Mouse (Mus musculus) midbrain, embryonic 15.5 days (tissue): ENCODE results near the gene Adamts2. TPM values are rescaled to one million over a fixed set of nuclear protein-coding genes. Genes with fewer than 3 reads are reported as not detected.

Experiments used
- ATAC-seq: fragments of 200-750 bp; cut with Nextera tagmentation; replicated peaks from 2 replicates; pipeline ENCODE4 v1.8.0; 2017; ENCODE audit warnings: moderate TSS enrichment
- H3K27ac ChIP-seq: fragments of 300-500 bp; sonication (generic); 2 replicates; pipeline ENCODE4 v1.5.1; 2015; ENCODE audit warnings: mild to moderate bottlenecking, inconsistent platforms
- H3K27me3 ChIP-seq: fragments of 300-500 bp; sonication (generic); replicated peaks from 2 replicates; pipeline ENCODE4 v1.6.1; 2015; ENCODE audit warnings: inconsistent platforms
- H3K36me3 ChIP-seq: fragments of 300-500 bp; sonication (generic); replicated peaks from 2 replicates; pipeline ENCODE4 v1.6.1; 2015; ENCODE audit warnings: inconsistent platforms
- H3K4me1 ChIP-seq: fragments of 300-500 bp; sonication (generic); 2 replicates; pipeline ENCODE4 v1.6.1; 2015; ENCODE audit warnings: inconsistent platforms
- H3K4me2 ChIP-seq: fragments of 300-500 bp; sonication (generic); 2 replicates; pipeline ENCODE4 v1.6.1; 2015; ENCODE audit warnings: inconsistent platforms, mild to moderate bottlenecking, moderate library complexity
- H3K4me3 ChIP-seq: fragments of 300-500 bp; sonication (generic); 2 replicates; pipeline ENCODE4 v1.5.1; 2015; ENCODE audit warnings: mild to moderate bottlenecking, inconsistent platforms
- H3K9ac ChIP-seq: fragments of 300-500 bp; sonication (generic); 2 replicates; pipeline ENCODE4 v1.6.1; 2015; ENCODE audit warnings: mild to moderate bottlenecking, inconsistent platforms
- H3K9me3 ChIP-seq: fragments of 300-500 bp; sonication (generic); 2 replicates; pipeline ENCODE4 v1.6.1; 2016; ENCODE audit warnings: inconsistent platforms
- WGBS: fragments of 180-500 bp; shearing (Covaris S2); methylation state at CpG from one replicate; pipeline ENCODE4 v1.1.7; 2015; ENCODE audit warnings: mixed read lengths; 5-methylcytosine and 5-hydroxymethylcytosine counted together
- polyA plus RNA-seq: library from polyadenylated mRNA; unstranded; fragments of >200 nt; fragmentation: Nextera tagmentation; extraction: Ambion mirVana; gene quantifications from 2 replicates; pipeline ENCODE4 v1.2.1, GENCODE M21; 2015

The Adamts2 gene
- polyA plus RNA-seq, 1 experiment from 2014 or later: 5.0 TPM

DNA sequence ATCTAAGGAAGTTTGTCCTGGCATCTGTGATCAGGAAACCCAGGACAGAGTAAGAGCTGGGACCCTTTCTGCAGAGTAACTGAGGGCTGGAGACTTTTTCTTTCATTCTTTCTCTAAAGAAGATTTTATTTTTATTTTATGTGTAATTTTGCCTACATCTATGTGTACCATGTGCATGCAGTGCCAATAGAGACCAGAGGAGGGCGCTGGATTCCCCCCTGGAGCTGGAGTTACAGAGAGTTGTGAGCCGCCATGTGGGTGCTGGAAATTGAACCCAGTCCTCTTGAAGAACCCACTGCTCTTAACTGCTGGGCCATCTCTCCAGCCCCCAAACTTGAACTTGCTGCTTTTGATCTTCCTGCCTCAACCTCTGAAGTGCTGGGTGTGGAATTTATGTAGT is 2.7 kb upstream of the Adamts2 start:
- Histone ChIP-seq H3K4me3 (no peak overlapping the region), H3K9me3 (no peaks in the 10 kb centered on the region), H3K9ac (no peak overlapping the region), H3K27me3 (peaks cover 28% of the 10 kb centered on the region), H3K27ac (no peak overlapping the region), H3K4me2 (no peak overlapping the region), H3K36me3 (no peaks in the 10 kb centered on the region), H3K4me1 (peaks cover 17% of the 10 kb centered on the region)
- ATAC-seq: no peak
- WGBS: 65% methylated on average over 2 of the region's 2 CpGs

DNA sequence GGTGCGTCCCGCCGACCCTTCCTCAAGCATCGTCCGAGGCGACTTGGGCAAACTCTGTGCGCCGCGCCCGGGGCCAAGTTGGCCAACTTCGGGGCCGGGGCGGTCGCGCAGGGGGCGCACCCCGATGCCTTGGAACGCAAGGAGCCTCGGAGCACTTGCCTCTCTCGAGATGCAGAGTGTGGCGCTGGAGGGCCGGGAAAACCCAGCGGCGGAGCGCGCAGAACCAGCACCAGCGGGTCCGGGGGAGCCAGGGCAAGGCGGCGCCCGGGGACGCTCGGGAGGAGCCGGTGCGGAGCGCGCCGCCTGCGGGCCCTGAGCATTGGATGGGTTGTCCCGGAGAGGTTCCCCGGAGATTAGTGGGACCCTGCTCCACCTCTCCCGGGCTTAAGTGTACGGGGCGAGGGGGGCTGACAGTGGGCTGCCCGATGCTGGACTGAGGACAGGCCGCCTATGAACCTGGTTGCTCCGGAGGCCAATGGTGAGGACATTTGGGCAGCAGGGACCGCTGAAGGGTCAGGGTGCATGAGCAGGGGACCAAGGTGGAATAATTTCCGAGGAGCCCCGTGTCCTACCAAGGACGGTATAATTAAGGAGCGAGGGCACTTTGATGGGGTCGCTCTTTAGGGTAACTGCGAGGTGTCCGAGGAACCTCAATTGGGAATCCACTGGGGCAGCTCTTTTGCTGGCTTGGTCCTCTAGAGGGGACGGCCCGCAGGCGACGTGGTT is 635 bp downstream of the Adamts2 start:
- H3K9me3 ChIP-seq: no peaks in the 10 kb centered on the region
- peak overlapping the region; percentile 51 for H3K9ac ChIP-seq
- ATAC-seq: peak; percentile 43
- peaks cover 46% of the 10 kb centered on the region for H3K27me3 ChIP-seq
- peak overlapping the region; percentile 70 for H3K4me3 ChIP-seq
- H3K27ac ChIP-seq: no peak overlapping the region; the same call in 1 of the 2 replicates
- no peaks in the 10 kb centered on the region for H3K36me3 ChIP-seq
- peak overlapping the region; percentile 100 for H3K4me2 ChIP-seq
- H3K4me1 ChIP-seq: peaks cover 17% of the 10 kb centered on the region
- WGBS: under 1% methylated on average over 59 of the region's 59 CpGs

DNA sequence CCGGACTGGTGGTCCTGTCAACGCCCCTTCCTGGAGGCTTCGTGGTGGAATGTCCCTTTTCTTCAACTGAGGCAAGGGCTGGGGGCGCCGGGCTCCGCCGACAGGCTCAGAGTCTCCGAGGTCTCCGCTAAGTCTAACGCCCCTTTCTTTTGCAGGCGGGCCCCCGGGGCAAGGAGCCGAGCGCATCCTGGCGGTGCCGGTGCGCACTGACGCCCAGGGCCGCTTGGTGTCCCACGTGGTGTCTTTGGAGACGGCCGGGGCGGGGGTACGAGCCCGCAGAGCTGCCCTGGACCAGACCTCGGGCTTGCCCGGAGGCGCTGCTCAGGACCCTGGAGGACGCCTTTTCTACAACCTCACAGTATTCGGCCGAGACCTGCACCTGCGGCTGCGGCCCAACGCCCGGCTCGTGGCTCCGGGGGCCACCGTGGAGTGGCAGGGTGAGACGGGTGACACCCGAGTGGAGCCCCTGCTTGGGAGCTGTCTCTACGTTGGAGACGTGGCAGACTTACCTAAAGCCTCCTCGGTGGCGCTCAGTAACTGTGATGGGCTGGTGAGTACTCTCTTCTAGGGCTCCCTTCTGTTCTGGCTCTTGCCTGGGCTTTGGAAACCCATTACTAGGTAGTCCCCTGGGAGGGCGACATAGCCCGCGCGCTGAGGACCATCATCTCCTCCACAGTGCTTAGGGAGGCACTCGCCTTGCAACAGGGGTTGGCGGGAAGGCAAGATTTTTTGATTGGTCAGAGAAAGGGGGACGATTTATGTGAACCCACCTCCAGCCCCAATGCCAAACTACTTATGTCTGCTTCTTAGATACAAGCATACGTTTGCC is 1.4 kb downstream of the Adamts2 start:
- H3K9me3 ChIP-seq: no peaks in the 10 kb centered on the region
- no peak overlapping the region for H3K27ac ChIP-seq
- H3K4me1 ChIP-seq: peaks cover 17% of the 10 kb centered on the region
- H3K4me3 ChIP-seq: peak overlapping the region; percentile 70
- under 1% methylated on average over 51 of the region's 52 CpGs for WGBS
- peak overlapping the region; percentile 51; the same call in 1 of the 2 replicates for H3K9ac ChIP-seq
- peak overlapping the region; percentile 100 for H3K4me2 ChIP-seq
- no peaks in the 10 kb centered on the region for H3K36me3 ChIP-seq
- H3K27me3 ChIP-seq: peaks cover 46% of the 10 kb centered on the region
- ATAC-seq: peak; percentile 46

DNA sequence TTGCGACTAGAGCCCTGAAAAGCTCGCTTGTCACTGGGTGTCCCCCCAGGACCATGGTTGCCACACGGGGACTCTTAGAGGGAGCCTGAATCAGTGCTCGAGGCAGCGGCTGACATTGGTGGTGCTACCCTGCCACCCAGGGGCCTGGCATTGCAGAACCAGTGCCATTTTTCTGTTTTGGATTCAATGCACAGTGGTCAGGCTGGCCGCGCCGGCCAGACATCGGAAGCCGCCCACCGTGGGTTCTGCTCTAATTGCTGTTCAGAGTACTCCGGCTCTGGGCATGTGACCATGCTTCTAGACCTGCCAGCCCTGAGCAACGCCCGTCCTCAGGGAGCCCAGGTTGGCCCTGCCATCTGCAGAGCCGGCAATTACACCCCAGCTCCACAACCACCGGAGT is 2.5 kb downstream of the Adamts2 start:
- 73% methylated on average over 16 of the region's 16 CpGs for WGBS
- Histone ChIP-seq H3K36me3 (no peaks in the 10 kb centered on the region), H3K4me3 (no peak overlapping the region), H3K27ac (no peak overlapping the region), H3K4me2 (peak overlapping the region; percentile 100; the same call in 1 of the 2 replicates), H3K9me3 (no peaks in the 10 kb centered on the region), H3K27me3 (peaks cover 46% of the 10 kb centered on the region), H3K9ac (no peak overlapping the region), H3K4me1 (peaks cover 17% of the 10 kb centered on the region)
- ATAC-seq: no peak

DNA sequence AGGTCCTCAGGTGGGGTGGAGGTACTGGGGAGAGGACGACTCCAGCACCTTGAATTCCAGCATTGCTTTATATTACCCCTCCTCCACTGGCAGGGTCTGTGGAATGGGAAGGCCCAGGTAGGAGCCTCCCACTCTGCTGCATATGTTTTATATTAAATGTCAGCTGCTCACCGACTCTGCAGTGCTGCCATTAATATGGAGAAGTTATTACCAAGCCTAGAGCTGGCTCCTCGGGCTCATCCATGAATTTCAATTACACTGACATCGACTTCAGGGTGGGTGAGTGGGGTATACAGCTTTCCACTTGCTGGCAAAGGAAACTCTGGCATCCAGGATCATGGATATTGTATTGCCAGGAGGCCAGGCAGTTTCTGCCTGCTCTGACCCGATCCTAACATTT is 9.3 kb downstream of the Adamts2 start:
- Histone ChIP-seq H3K36me3 (no peaks in the 10 kb centered on the region), H3K4me1 (no peaks in the 10 kb centered on the region), H3K9ac (no peak overlapping the region), H3K9me3 (no peaks in the 10 kb centered on the region), H3K4me2 (no peak overlapping the region), H3K27ac (no peak overlapping the region), H3K27me3 (no peaks in the 10 kb centered on the region), H3K4me3 (no peak overlapping the region)
- ATAC-seq: peak; percentile 50; the same call in 1 of the 2 replicates
- WGBS: 47% methylated on average over 5 of the region's 5 CpGs

DNA sequence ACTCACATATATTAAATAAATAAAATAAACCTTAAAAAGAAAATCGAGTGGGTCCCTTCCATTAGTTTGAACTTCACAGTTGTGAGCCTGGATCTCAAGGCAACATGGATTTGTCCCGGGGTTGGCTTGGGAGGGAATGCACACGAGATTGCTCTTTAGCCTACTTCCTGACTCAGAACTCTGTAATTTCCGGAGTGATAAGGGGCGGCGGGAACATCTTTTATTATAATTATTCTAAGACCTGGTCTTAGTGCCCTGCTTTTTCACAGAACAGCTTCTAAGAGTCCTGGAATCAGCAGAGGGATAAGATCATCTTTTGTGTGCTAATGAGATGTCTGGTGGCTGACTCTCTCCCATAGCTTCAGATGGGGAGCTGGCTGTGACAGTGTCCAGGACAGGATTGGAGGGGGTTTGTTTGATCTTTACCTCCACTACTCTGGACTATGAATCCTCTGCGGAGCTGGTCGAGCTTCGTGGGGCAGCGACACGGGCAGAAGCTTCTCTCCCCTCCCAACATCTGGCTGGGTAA is 15.2 kb downstream of the Adamts2 start:
- Histone ChIP-seq H3K9me3 (no peaks in the 10 kb centered on the region), H3K27me3 (no peaks in the 10 kb centered on the region), H3K9ac (no peak overlapping the region), H3K4me3 (no peak overlapping the region), H3K4me2 (no peak overlapping the region), H3K27ac (no peak overlapping the region), H3K4me1 (no peaks in the 10 kb centered on the region), H3K36me3 (no peaks in the 10 kb centered on the region)
- ATAC-seq: no peak
- 86% methylated on average over 11 of the region's 11 CpGs for WGBS

DNA sequence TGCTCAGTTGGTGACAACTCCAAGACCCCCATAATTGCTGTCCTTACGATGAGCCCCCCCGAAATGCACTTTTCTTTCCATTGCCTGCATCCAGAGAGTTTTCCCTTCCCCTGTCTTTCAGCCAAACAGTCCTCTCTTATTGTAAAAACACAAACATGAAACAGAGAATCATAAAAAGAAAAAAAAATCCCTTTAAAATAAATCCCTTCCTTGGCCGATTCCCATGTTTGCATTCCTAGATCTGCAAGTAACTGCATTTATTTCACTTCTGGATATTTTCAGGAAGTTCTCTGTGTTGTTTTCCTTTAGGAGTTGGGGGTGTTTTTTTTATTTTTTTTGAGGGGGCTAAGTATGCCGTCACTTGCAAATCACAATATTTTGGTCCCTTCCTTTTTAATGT is 19.0 kb downstream of the Adamts2 start:
- H3K4me2 ChIP-seq: no peak overlapping the region
- no peak overlapping the region for H3K4me3 ChIP-seq
- no peaks in the 10 kb centered on the region for H3K4me1 ChIP-seq
- no peaks in the 10 kb centered on the region for H3K27me3 ChIP-seq
- 83% methylated on average over 4 of the region's 4 CpGs for WGBS
- no peaks in the 10 kb centered on the region for H3K36me3 ChIP-seq
- no peak overlapping the region for H3K27ac ChIP-seq
- H3K9me3 ChIP-seq: no peaks in the 10 kb centered on the region
- H3K9ac ChIP-seq: no peak overlapping the region
- ATAC-seq: no peak

DNA sequence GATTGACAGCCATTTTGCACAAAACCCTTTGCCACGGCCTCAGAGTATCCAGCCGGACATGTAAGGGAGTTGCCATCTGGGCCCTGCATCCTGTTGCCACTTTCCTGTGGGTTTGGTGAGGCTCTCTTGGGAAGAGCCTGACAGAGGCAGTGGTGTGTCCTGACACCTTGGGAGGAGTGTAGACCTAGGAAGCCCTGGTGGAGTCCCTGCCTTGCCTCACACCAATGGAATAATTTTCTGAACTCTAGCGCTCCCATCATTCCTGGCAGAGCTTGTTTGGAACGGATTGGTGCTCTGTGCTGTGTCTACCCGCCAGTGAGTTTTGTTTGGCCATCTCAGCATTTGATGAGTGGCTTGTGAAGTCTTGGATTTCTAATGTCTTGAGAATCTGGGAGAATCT is 19.5 kb downstream of the Adamts2 start:
- Histone ChIP-seq H3K4me3 (no peak overlapping the region), H3K36me3 (no peaks in the 10 kb centered on the region), H3K4me2 (no peak overlapping the region), H3K4me1 (no peaks in the 10 kb centered on the region), H3K9ac (no peak overlapping the region), H3K9me3 (no peaks in the 10 kb centered on the region), H3K27me3 (no peaks in the 10 kb centered on the region), H3K27ac (no peak overlapping the region)
- ATAC-seq: no peak
- 76% methylated on average over 5 of the region's 5 CpGs for WGBS

DNA sequence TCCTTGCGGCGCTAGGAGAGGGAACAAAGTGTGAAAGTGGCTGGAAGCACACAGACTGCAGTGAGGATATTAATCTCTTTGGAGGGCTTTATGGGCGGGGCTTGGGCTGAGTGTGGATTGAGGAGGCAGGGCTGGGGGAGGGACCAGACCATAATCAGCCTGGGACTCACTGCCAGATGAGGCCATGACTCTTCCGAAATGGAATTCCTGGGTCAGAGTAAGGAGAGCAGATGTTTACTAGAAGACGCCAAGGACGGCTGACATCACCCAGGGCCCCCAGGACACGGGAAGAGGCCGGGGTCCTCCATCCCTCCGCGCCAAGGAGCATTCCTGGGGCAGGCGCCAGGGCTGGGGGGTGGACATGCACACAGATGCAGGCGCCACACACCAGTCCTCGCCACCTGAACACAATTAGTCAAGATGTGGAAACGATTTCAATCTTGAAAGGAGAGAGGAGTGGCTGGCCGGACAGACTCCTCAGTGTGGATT is 20.4 kb downstream of the Adamts2 start:
- Histone ChIP-seq H3K9me3 (no peaks in the 10 kb centered on the region), H3K4me1 (no peaks in the 10 kb centered on the region), H3K27me3 (no peaks in the 10 kb centered on the region), H3K27ac (no peak overlapping the region), H3K4me3 (no peak overlapping the region), H3K4me2 (no peak overlapping the region), H3K36me3 (no peaks in the 10 kb centered on the region), H3K9ac (no peak overlapping the region)
- no peak for ATAC-seq
- WGBS: 65% methylated on average over 15 of the region's 15 CpGs

DNA sequence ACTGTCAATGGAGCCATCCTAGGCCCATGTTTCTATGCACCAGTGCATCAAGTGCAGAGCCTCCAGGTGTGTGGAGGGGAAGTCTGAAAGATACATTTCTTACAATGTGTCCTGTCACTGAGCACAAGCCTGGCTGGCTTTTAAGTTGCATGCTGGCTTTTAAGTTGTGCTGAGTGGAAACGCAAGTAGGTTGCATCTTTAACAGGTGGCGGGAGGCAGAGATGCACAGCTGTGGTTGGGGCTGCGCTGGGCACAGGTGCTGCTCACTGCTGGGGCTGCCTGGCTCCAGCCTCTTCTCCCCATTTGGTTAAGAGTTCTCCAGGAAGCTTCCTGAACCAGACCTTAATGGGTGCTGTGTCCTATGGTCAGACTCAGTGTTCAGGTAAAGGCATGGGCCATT is 21.9 kb downstream of the Adamts2 start:
- H3K27ac ChIP-seq: no peak overlapping the region
- H3K4me2 ChIP-seq: no peak overlapping the region
- WGBS: 97% methylated on average over 3 of the region's 3 CpGs
- H3K4me3 ChIP-seq: no peak overlapping the region
- H3K4me1 ChIP-seq: no peaks in the 10 kb centered on the region
- H3K9ac ChIP-seq: no peak overlapping the region
- no peak for ATAC-seq
- H3K9me3 ChIP-seq: no peaks in the 10 kb centered on the region
- no peaks in the 10 kb centered on the region for H3K27me3 ChIP-seq
- no peaks in the 10 kb centered on the region for H3K36me3 ChIP-seq

DNA sequence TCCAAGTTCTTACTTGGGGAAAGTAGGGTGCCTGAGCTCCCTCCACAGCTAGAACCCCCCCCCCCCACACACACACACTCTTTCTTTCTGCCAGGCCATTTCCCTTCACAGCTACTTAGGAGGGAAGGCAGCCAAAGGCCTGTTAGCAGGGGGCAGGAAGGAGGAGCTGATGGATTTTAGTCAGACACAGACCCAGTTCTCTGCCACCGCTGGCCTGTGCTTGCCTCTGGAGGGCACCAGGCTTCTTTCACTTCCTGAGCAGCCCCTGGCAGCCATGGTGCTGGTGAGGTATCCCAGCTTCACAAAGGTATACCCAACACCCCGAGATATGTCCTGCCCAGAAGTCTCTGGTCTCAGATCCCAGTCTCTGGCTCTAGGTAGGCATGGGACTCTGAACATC is 22.4 kb downstream of the Adamts2 start:
- 54% methylated on average over 2 of the region's 2 CpGs for WGBS
- no peak overlapping the region for H3K4me3 ChIP-seq
- H3K36me3 ChIP-seq: no peaks in the 10 kb centered on the region
- no peak overlapping the region for H3K27ac ChIP-seq
- no peak overlapping the region for H3K9ac ChIP-seq
- no peak; the same call in 1 of the 2 replicates for ATAC-seq
- no peak overlapping the region for H3K4me2 ChIP-seq
- no peaks in the 10 kb centered on the region for H3K4me1 ChIP-seq
- H3K27me3 ChIP-seq: no peaks in the 10 kb centered on the region
- H3K9me3 ChIP-seq: no peaks in the 10 kb centered on the region

DNA sequence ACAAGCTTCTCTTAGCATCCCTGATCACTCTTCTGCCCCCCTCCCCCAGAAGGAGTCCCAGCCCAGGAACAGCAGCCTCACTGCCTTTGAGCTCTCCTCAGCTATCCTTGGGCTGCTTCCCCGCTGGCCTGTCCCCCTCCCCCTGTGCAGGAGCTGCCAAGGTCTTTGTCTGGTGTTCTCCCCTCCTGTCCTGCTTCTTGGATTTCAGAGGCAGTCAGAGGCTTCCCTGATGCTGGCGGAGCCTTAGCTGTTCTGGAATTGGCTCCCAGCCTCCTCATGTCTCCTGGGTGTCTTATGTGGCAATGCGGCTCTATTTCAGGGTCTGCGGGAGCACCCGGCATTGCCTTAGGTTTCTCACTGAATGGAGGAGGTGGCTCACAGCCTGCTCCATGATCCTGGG is 22.8 kb downstream of the Adamts2 start:
- no peak overlapping the region for H3K27ac ChIP-seq
- no peaks in the 10 kb centered on the region for H3K4me1 ChIP-seq
- no peak overlapping the region for H3K9ac ChIP-seq
- 55% methylated on average over 5 of the region's 5 CpGs for WGBS
- H3K4me2 ChIP-seq: no peak overlapping the region
- H3K4me3 ChIP-seq: no peak overlapping the region
- no peaks in the 10 kb centered on the region for H3K27me3 ChIP-seq
- ATAC-seq: no peak
- H3K9me3 ChIP-seq: no peaks in the 10 kb centered on the region
- no peaks in the 10 kb centered on the region for H3K36me3 ChIP-seq
